In the genomic region with DNA sequence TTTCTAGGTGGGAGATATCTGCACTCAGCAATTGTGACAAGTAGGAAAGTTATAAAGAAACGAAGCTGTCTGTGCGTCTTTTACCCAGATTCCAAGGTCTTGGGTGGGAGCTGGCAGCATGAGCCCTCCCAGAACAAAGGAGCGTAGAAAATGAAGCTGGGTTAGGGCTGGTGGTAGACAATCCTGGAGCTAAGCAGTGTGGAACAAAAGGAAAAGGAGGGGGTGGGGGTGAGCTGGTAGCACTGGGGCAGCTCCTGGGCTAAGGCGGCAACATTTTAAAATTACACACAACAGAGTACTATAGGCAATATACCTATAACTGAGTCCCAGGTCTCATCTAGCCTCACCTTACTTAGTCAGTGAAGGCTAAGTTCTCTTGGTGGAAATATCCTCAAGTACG, we compare ENCODE assay signal across 17 mouse cellular contexts.
"Had no signal": no experiment of that assay in that cellular context is flagged by ENCODE, and none has a peak within 500 bp of the region (broad histone marks: within the 10 kb centered on the region; RNA-seq: fewer than 3 reads in every experiment).

No protein-coding gene starts in this region.

- H3K4me3 ChIP-seq: liver, embryonic 12.5 days; myocyte; neural tube, embryonic 13.5 days; neural tube, embryonic 15.5 days had no signal

- H3K36me3 ChIP-seq: liver, embryonic 12.5 days; neural tube, embryonic 13.5 days; neural tube, embryonic 15.5 days had no signal

- DNase-seq: lung, adult 18-20 months; lung, embryonic 14.5 days; lung, postnatal 10 days; lung, postnatal 4 days; retina, postnatal 1 day; right cerebral cortex, adult 18-20 months; right cerebral cortex, postnatal 25 days; right cerebral cortex, postnatal 4 days; spleen, adult 18-20 months; thymus, adult 18-20 months; thymus, postnatal 14 days; thymus, postnatal 36 days had no signal

- H3K27me3 ChIP-seq: liver, embryonic 12.5 days; neural tube, embryonic 13.5 days; neural tube, embryonic 15.5 days had no signal

- H3K27ac ChIP-seq: liver, embryonic 12.5 days; liver, embryonic 14.5 days; neural tube, embryonic 13.5 days; neural tube, embryonic 15.5 days had no signal

- H3K9me3 ChIP-seq: liver, embryonic 12.5 days; neural tube, embryonic 13.5 days; neural tube, embryonic 15.5 days had no signal

- H3K9ac ChIP-seq: liver, embryonic 12.5 days; liver, embryonic 14.5 days; lung, embryonic 14.5 days; neural tube, embryonic 13.5 days; neural tube, embryonic 15.5 days had no signal

- H3K4me1 ChIP-seq: neural tube, embryonic 13.5 days; neural tube, embryonic 15.5 days had no signal

- ATAC-seq: liver, embryonic 12.5 days had no signal

- H3K4me2 ChIP-seq: liver, embryonic 12.5 days; lung, embryonic 14.5 days; neural tube, embryonic 13.5 days; neural tube, embryonic 15.5 days had no signal
